Mouse (Mus musculus): Measurements from ENCODE around the gene Cd36.

- TF ChIP-seq CTCF (IDR thresholded peaks at IDR 0.05; ENCODE audit: insufficient read depth, low read length) = no peak
- no peak for TF ChIP-seq POLR2A (IDR thresholded peaks at IDR 0.05; ENCODE audit: borderline replicate concordance, extremely low read depth, low read depth, low read length)
Measured at GRCm38 (mm10) chr5:17836408-17836807, 52.2 kb downstream of the Cd36 start.
